Mouse (Mus musculus) G1E (cell line): ENCODE measurements around the gene Gm5105. TPM values are rescaled to one million over a fixed set of nuclear protein-coding genes. Genes with fewer than 3 reads are reported as not detected.

ENCODE experiments used
- ATAC-seq: 2 replicates; pipeline ENCODE4 v1.8.0; 2016; ENCODE audit warnings: mild to moderate bottlenecking; ENCODE audit not compliant: insufficient number of reproducible peaks, poor library complexity, low FRiP score, severe bottlenecking; ENCODE audit errors: extremely low read depth
- DNase-seq: peaks from one replicate; pipeline ENCODE4 v3.0.0; 2012; ENCODE audit warnings: low spot score
- H3K27me3 ChIP-seq: 2 replicates; pipeline ENCODE4 v1.6.1; 2012; ENCODE audit warnings: mild to moderate bottlenecking, low read length, inconsistent platforms; ENCODE audit not compliant: insufficient read depth
- H3K36me3 ChIP-seq: replicated peaks from 2 replicates; pipeline ENCODE3; 2012; ENCODE audit warnings: mild to moderate bottlenecking, inconsistent platforms
- H3K4me1 ChIP-seq: 2 replicates; pipeline ENCODE4 v1.6.1; 2012; ENCODE audit warnings: low read depth, low read length, inconsistent platforms, mixed read lengths; ENCODE audit not compliant: insufficient read depth
- H3K4me3 ChIP-seq: 2 replicates; pipeline ENCODE4 v1.5.1; 2012; ENCODE audit warnings: low read depth, mild to moderate bottlenecking, inconsistent platforms, low read length, moderate library complexity, mixed read lengths
- H3K9me3 ChIP-seq: replicated peaks from 2 replicates; pipeline ENCODE4 v1.6.1; 2012; ENCODE audit warnings: inconsistent platforms
- CTCF ChIP-seq: IDR thresholded peaks from 2 replicates; pipeline ENCODE4 v1.5.1; 2012; ENCODE audit warnings: low read depth, low read length, inconsistent platforms, mixed read lengths
- GATA1 ChIP-seq: IDR thresholded peaks from 2 replicates; pipeline ENCODE4 v1.6.1; 2012; ENCODE audit warnings: borderline replicate concordance, low read length, inconsistent platforms, mixed read lengths
- GATA2 ChIP-seq: IDR thresholded peaks from 2 replicates; pipeline ENCODE4 v1.6.1; 2012; ENCODE audit warnings: low read depth, low read length, inconsistent platforms, borderline replicate concordance
- POLR2AphosphoS5 ChIP-seq: IDR thresholded peaks from 2 replicates; pipeline ENCODE4 v1.6.1; 2012; ENCODE audit warnings: low read depth, low read length, inconsistent platforms; ENCODE audit not compliant: insufficient replicate concordance
- TAL1 ChIP-seq: conservative IDR thresholded peaks from 2 replicates; pipeline ENCODE4 v1.6.1; 2012; ENCODE audit warnings: low read depth, low read length, inconsistent platforms, mixed read lengths
- polyA plus RNA-seq: library from polyadenylated mRNA; stranded (reverse); fragments of >175 nt; gene quantifications from 2 replicates; pipeline ENCODE4 v1.2.3, GENCODE M21; 2012
- total RNA-seq, 2 experiments: library from RNA; stranded (forward) in 1 of 2; stranded (reverse) in 1 of 2; fragments of 200-1000 nt in 1 of 2; fragments of >200 nt in 1 of 2; fragmentation: Nextera tagmentation in 1 of 2; gene quantifications; 2 replicates each; pipeline ENCODE4 v1.2.3; 2014 to 2017

Gm5105 gene
- total and polyA plus RNA-seq, 3 experiments: 0.11 TPM; not detected in 2

GRCm38 (mm10) chr3:138022003-138022402 is 45.2 kb downstream of the Gm5105 start:
- no peaks in the 10 kb centered on the region for H3K36me3 ChIP-seq
- DNase-seq (peak; percentile 27), ATAC-seq (peak; percentile 82)
- H3K4me1 ChIP-seq: peaks cover 25% of the 10 kb centered on the region
- no peaks in the 10 kb centered on the region for H3K27me3 ChIP-seq
- H3K4me3 ChIP-seq: no peak overlapping the region
- peaks cover 8% of the 10 kb centered on the region for H3K9me3 ChIP-seq
- TF ChIP-seq POLR2AphosphoS5 (no peak), TAL1 (peak; percentile 61; the same call in 1 of the 2 replicates), GATA1 (no peak), GATA2 (no peak), CTCF (no peak)

DNA sequence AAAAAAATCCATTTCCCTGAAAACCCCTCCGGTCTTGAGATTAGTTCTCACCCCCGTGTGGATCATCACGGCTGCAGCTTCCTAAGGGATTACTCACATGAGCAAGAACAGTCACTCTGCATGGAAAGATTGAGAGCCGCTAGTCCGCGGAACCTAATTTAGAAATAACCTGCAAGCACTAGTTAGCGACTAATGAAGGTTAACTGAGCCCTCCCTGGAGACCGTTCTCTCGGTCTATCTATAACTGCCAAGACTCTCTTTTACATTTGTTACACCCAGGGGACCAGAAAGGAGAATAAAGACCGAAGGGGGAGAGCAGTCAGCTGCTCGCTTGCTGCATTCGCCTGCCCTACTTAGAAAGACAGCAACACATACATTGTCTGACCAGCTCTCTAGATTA is 50.4 kb downstream of the Gm5105 start:
- Histone ChIP-seq H3K4me3 (no peak overlapping the region), H3K27me3 (peaks cover 1% of the 10 kb centered on the region; the same call in 1 of the 2 replicates), H3K36me3 (no peaks in the 10 kb centered on the region), H3K9me3 (peaks cover 8% of the 10 kb centered on the region), H3K4me1 (peaks cover 10% of the 10 kb centered on the region)
- TF ChIP-seq TAL1: no peak
- no peak for TF ChIP-seq GATA2
- no peak for TF ChIP-seq GATA1
- TF ChIP-seq CTCF: no peak
- TF ChIP-seq POLR2AphosphoS5: no peak
- ATAC-seq: no peak
- no peak for DNase-seq

DNA sequence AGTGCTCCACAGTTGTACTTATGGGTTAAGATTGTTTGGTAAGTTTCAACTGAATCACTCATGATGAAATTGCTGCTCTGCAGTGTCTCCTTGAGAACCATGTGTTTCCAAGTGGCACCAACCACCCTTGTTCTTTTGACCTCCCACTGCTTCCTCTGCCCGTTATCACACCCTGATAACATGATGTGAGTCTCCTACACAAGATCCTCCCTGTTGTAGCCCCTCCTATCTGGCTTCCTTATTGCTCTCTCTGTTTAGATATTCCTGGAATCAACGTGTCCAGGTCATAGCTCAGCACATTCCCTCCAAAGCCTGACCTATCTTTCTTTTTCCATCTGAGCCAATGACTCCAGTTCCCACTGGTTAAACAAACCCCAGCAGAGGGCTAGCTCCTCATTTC is 52.5 kb downstream of the Gm5105 start:
- Histone ChIP-seq H3K36me3 (no peaks in the 10 kb centered on the region), H3K27me3 (peaks cover 2% of the 10 kb centered on the region; the same call in 1 of the 2 replicates), H3K4me1 (peaks cover 4% of the 10 kb centered on the region; the same call in 1 of the 2 replicates), H3K4me3 (no peak overlapping the region), H3K9me3 (peaks cover 8% of the 10 kb centered on the region)
- no peak for TF ChIP-seq CTCF
- TF ChIP-seq TAL1: no peak
- ATAC-seq (no peak), DNase-seq (no peak)

GRCm38 (mm10) chr3:138012351-138012750 is 54.8 kb downstream of the Gm5105 start:
- peaks cover 2% of the 10 kb centered on the region; the same call in 1 of the 2 replicates for H3K27me3 ChIP-seq
- TF ChIP-seq GATA1: no peak
- no peak for TF ChIP-seq POLR2AphosphoS5
- no peak for TF ChIP-seq CTCF
- DNase-seq: no peak
- peaks cover 11% of the 10 kb centered on the region for H3K4me1 ChIP-seq
- no peaks in the 10 kb centered on the region for H3K36me3 ChIP-seq
- no peak overlapping the region for H3K4me3 ChIP-seq
- ATAC-seq: no peak
- H3K9me3 ChIP-seq: no peaks in the 10 kb centered on the region

- no peak for TF ChIP-seq GATA2
- no peak for TF ChIP-seq TAL1
- TF ChIP-seq GATA1: no peak
- TF ChIP-seq POLR2AphosphoS5: no peak
- TF ChIP-seq CTCF: no peak
- Histone ChIP-seq H3K27me3 (peaks cover 2% of the 10 kb centered on the region; the same call in 1 of the 2 replicates), H3K4me1 (peaks cover 6% of the 10 kb centered on the region), H3K36me3 (no peaks in the 10 kb centered on the region), H3K9me3 (peaks cover 7% of the 10 kb centered on the region), H3K4me3 (no peak overlapping the region)
- ATAC-seq: no peak
- no peak for DNase-seq
Observed at GRCm38 (mm10) chr3:138008152-138008551, 59.0 kb downstream of the Gm5105 start.

DNA sequence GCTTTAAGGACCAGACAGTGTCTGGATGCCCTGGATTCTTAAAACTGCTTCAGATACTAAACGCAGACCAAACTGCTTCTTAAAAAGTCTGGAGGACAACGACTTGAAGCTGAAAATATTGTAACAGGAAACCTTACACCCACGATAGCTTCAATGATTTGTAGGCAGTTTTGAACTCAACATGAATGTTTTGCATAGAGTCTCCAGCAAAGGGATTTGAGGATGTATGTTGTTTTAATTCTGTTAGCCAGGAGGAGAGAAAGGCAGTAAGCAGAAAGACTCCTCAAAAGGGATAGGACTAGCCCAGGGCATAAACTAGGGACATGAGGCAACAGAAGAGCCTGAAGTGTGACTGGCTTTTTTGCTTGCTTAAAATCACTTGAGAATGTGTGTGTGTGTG is 60.3 kb downstream of the Gm5105 start:
- DNase-seq (no peak), ATAC-seq (no peak)
- H3K9me3 ChIP-seq: peaks cover 7% of the 10 kb centered on the region
- TF ChIP-seq POLR2AphosphoS5 (no peak), GATA1 (no peak), GATA2 (no peak), TAL1 (no peak), CTCF (no peak)
- peaks cover 2% of the 10 kb centered on the region; the same call in 1 of the 2 replicates for H3K27me3 ChIP-seq
- no peaks in the 10 kb centered on the region for H3K36me3 ChIP-seq
- H3K4me1 ChIP-seq: peaks cover 9% of the 10 kb centered on the region
- no peak overlapping the region for H3K4me3 ChIP-seq

DNA sequence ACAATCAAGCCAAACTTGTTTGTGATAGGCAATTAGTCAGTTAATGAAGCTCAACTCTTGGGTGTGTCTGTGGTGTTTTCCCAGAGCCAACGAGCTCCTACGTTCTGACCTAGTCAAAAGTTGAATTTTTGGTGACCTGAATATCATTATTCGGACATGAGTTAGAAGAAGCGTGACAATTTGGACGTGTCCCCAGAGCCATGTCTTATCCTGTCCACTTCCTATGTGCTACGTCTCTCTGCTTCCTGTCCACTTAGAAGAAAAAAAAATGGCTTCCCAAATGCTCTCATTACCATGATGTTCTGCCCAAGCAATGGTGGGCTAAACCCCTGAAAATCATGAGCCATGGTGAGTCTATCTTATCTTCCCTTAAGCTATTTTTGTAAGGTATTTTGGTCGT is 63.9 kb downstream of the Gm5105 start:
- Histone ChIP-seq H3K4me1 (peaks cover 20% of the 10 kb centered on the region), H3K27me3 (no peaks in the 10 kb centered on the region), H3K9me3 (peaks cover 7% of the 10 kb centered on the region), H3K4me3 (no peak overlapping the region), H3K36me3 (no peaks in the 10 kb centered on the region)
- ATAC-seq: no peak
- TF ChIP-seq POLR2AphosphoS5 (no peak), GATA2 (no peak), CTCF (no peak), TAL1 (no peak), GATA1 (no peak)
- no peak for DNase-seq
